Mouse (Mus musculus): ENCODE results near the gene Plbd1.

DNA sequence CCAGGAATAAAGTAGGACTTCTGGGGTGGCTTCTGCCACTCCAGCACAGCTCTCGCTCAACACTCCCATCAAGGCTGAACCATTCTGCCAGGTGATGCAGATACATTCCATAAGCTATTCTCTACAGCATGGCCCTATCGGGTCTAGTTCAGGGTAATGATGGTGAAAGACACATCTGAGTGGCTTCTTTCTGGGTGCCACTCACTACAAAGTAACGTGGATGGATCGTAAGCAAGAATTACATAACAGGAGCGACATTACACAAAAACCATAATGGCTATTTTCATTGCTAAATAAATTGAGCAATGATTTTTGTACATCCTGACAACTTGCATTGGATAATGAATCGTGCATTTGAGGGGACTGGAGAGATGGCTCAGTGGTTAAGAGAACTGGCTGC lies 13.2 kb upstream of the Plbd1 start:
- TF ChIP-seq CTCF (IDR thresholded peaks at IDR 0.05; ENCODE audit: low read depth) (no peak), EP300 (IDR thresholded peaks at IDR 0.05; ENCODE audit: low read depth) (no peak)

All from liver, postnatal 0 days (tissue).